Mouse (Mus musculus): ENCODE results near the gene Gm10681. TPM values are rescaled to one million over a fixed set of nuclear protein-coding genes. Genes with fewer than 3 reads are reported as not detected.
"Not testable (repeated sequence)": the region's sequence is repeated elsewhere in the genome, so short reads cannot be mapped to it uniquely, and the experiment has no call there.

Gm10681 gene
- not detected for total RNA-seq (2021)

DNA sequence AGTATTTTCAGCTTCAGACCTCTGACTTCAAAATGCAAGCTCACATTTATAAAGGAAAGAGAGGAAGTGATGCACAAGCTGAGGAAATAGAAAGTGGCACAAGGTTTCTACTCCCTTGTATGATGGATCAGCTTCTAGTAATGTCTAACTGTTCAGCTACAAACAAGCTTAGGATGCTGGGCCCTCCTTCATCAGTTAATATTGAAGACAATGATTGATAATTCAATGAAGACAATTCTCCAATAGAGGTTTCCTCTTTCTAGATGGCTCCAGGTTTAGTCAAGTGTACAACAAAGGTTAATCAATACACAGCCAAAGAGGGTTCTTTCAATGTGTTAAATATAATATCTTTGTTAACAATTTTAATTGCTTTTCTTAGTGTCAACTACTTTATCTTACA is at the start of gene Gm10681:
Gm10681 (minus strand) TSS at position 101 of the 400 bp plus-strand sequence.
- DNase-seq (ENCODE audit: extremely low spot score in 1 of 2, low spot score in 2 of 2) = no peak
- intact Hi-C loops (cut with DNase I) = no loop called here

DNA sequence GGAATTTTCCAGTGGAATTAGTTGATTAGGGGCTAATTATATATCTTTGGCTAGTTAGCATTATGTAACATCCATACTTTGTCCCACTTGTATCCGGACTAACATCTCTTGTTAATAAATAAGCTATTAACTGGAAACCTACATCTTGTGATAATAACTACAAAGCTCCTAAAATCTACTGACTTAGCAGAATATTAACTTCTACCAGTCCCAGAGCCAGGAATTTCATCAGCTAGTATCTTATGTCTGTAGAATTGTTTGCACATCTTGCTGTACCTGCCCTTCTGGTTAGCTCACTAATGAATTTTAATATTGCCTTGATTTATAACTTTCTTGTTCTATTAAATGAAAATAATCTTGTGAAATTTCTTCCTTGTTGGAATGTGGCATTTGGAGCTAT is 46.5 kb upstream of the Gm10681 start:
- DNase-seq (ENCODE audit: extremely low spot score in 1 of 2, low spot score in 2 of 2) = no peak

DNA sequence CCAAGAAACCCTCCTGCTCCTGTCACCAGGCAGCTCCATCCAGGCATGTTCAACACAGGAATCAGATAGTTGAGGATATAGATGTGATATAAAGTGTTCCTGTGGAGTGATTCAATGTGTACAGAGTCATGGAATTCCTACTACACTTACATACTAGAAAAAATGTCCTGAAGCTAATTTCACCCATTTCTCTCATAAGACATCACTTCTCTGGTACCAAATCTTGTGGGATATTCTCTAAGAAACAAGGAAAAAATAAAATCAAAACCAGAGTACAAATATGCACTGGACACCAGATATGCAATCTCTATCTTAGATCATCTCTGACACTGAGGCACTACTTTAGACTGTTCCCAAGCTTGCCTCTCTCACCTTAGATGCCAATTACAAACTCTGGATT is 41.5 kb upstream of the Gm10681 start, which contains the start of gene Hsd3b5:
Hsd3b5 (minus strand) TSS at position 101 of the 400 bp plus-strand sequence.
- DNase-seq (ENCODE audit: extremely low spot score in 1 of 2, low spot score in 2 of 2) = no peak
- intact Hi-C loops (cut with DNase I) = no loop called here

More for the DNA sequence above, 46.5 kb upstream of the Gm10681 start:
- intact Hi-C loops (cut with DNase I) = no loop called here

DNA sequence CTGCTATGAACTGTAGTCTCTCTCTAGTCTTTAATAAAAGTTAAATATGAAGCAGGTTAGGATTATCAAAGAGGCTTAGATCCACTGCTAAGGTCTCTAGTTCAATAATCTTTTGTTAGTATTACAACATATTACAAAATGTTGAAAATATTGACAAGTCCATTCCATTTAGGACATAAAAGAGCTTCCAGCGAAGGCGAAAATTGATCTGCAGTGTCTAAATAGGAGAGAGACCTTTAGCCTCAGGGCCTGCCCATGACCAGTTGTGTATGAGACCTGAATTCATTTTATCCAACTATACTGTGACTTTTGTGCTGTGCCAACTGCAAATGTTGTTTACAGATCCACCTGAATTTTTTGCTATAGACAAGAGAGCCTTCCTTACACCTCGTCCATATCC is 41.0 kb upstream of the Gm10681 start:
- intact Hi-C loops (cut with DNase I) = no loop called here
- no peak for DNase-seq (ENCODE audit: extremely low spot score in 1 of 2, low spot score in 2 of 2)

DNA sequence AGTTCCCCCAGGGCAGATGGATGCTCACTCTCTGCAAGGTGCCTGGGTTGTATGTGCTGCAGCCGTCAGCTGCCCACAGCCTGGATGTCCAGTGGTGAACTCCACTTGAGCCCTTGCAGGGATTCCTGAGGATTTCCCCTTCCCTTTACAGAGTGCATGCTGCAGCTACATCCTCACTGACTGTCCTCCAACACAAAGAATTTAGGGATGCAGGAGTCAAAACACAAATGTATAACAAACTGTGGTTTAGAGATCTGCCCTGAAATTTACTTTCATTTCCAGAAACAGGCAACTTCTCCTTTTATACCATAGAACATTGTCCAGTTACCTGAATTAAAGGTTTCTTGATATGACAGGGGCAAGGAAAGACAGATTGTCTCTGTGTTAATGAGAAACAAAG is 28.2 kb upstream of the Gm10681 start:
- intact Hi-C loops (cut with DNase I); DNase-seq (ENCODE audit: extremely low spot score in 1 of 2, low spot score in 2 of 2): not testable (repeated sequence)

DNA sequence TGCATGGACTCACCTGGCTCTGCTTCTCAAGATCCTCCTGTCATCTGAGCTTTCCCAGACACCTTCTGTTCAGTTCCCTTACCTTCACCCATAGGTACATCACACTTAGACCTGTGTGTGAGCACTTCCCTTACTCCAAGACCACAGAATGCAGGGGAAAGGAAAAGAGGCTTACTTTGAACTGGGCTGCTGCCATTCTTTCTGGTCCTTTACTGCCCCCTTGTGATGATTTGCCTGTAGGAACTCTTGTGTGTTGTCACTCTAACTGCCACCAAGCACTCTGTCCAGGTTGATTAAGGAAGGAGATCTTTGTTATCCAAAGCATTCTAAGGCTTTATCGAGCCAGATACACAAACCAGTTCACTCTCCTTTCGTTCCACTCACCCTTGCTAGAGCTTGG is 27.6 kb upstream of the Gm10681 start:
- DNase-seq (ENCODE audit: extremely low spot score in 1 of 2, low spot score in 2 of 2); intact Hi-C loops (cut with DNase I): not testable (repeated sequence)

DNA sequence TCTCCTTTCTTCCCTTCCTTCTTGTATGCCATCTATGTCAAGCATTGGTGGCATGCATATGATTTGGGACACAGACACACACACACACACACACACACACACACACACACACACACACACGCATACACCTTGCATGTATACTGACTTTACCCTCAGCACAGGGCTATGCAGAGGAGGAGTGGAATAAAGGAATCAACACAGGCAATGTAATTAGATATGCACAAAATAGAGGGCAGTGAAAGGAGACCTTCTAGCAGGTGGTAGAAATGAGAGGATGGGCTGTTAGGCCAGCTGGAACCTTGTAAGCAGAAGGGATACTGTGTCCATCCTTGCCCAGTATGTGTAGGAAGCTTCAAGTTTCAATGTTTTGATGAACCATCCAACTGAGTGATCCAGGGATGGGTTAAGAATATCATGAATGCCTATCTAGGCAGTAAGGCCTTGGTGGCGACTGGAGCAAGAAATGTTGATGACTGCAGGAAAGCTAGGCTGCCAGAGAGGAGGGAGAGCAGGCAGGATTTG is 25.9 kb upstream of the Gm10681 start:
- DNase-seq (ENCODE audit: extremely low spot score in 1 of 2, low spot score in 2 of 2); intact Hi-C loops (cut with DNase I): not testable (repeated sequence)

DNA sequence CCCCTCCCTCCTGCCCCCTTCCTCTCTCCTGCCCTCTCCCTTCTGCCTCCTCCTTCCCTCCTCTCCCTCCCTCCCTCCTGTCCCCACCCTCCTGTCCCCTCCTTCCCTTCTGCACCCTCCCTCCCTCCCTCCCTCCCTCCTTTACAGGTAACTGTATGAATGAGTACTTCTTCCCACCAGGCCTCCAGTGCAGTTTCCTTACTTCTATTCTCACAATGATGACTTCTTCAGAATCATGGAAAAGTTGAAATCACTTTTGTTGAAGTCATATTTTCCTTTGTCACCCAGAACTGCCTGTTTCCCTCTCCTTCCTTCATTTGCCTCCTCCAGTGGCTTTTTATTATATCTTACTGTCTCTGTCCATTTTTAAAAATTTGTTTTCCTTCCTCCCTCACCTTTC is 25.4 kb upstream of the Gm10681 start:
- intact Hi-C loops (cut with DNase I) = no loop called here
- no peak for DNase-seq (ENCODE audit: extremely low spot score in 1 of 2, low spot score in 2 of 2)

DNA sequence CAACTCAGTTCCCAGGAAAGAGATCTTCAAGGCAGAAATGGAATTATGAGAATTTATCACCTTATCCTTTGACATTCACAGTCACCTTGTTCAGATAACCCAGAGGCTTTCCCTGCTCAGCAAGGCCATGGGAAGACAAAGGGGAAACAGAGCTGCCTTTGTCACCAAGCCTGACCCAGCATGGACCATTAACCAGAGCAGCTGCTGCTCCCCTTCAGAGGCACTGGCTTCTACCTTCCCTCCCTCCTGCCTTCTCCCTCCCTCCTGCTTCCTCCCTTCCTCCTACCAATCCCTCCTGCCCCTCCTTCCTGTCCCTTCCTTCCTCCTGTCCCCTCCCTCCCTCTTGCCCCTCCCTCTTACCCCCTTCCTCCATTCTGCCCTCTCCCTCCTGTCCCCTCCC is 24.9 kb upstream of the Gm10681 start:
- DNase-seq (ENCODE audit: extremely low spot score in 1 of 2, low spot score in 2 of 2); intact Hi-C loops (cut with DNase I): not testable (repeated sequence)

DNA sequence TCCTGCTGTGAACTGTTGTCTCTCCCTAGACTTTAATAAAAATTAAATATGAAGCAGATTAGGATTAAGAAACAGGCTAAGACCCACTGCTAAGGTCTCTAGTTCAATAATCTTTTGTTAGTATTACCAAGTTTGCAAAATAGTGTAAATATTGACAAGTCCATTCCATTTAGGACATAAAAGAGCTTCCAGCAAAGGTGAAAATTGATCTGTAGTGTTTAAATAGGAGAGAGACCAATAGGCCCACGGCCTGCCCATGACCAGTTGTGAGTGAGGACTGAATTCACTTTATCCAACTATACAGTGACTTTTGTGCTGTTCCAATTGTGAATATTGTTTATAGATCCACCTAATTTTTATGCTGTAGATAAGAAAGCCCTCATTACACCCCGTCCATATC is 886 bp downstream of the Gm10681 start:
- intact Hi-C loops (cut with DNase I) = no loop called here
- no peak for DNase-seq (ENCODE audit: extremely low spot score in 1 of 2, low spot score in 2 of 2)

DNA sequence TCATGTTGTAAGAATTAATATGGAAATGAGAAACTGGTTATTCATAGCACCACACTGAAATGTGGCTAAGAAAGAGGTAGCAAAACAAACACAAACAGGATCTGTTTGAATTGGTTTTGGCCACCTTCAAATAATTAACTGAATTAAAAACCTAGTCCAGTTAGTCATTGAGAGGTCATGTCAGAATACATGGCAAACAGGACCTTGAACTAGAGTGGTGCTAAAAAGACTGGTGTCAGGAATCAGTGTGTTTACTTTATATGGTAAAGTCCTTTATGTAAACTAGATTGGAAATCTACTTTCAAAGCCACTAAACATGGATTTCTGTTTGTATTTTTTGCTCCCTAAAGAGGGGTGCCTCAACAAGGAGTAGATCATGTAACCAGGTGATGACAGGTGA is 6.0 kb downstream of the Gm10681 start:
- intact Hi-C loops (cut with DNase I); DNase-seq (ENCODE audit: extremely low spot score in 1 of 2, low spot score in 2 of 2): not testable (repeated sequence)

DNA sequence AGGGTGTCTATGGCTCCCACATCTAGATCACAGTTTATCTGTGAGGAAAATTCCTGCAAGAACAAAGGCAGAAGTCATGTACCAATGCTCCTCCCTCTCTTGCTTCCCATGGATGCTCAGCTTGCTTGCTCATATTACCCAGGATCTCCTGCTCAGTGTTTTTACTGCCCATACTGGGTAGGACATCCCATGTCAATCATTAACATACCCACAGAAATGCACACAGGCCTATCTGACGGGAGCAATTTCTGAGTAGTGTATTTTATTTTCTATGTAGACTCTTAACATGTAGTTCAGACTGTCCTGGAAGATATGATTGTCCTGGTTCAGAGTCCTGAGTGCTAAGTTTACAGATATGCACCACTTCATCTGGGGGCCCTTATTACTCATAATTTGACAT is 6.4 kb downstream of the Gm10681 start:
- DNase-seq (ENCODE audit: extremely low spot score in 1 of 2, low spot score in 2 of 2); intact Hi-C loops (cut with DNase I): not testable (repeated sequence)

DNA sequence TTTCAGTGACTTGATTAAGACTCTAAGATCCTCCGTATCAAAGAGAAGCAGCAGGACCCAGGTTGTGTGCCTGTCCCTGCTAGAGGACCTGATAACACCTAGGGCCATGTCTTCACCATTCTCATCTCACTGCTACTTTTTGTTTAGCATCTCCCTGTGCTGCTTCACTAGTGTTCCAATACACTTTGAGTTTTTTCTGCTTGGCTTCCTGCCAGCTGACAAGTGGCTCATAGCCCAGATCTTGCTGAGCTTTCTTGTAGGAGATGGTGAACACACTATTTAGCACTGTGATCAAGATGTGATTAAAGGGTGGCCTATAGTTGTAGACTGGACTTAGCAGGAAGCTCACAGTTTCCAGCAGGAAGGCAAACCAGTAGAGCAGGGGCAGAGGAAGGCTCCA is 7.6 kb downstream of the Gm10681 start:
- intact Hi-C loops (cut with DNase I) = not testable (repeated sequence)
- DNase-seq (ENCODE audit: extremely low spot score in 1 of 2, low spot score in 2 of 2) = peak; percentile 66 to 88

DNA sequence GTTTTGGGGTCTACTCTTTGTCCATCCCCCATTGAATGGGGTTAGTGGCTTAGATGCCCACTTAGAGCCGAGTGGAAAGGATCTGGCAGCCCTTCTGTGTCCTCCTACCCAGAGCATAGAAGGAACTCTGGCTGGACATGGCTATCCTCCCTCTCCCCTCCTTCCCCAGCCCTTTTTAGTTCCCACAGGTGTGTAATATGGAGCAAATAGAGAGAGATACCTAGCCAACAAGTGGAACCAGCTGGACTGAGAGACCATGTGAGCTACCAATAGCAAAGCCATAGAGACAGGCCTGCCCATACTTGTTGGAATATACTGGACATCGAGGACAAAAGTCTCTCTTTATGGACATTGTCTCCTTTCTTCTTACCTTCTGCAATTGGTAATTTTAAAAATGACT is 20.9 kb downstream of the Gm10681 start:
- DNase-seq (ENCODE audit: extremely low spot score in 1 of 2, low spot score in 2 of 2); intact Hi-C loops (cut with DNase I): not testable (repeated sequence)

DNA sequence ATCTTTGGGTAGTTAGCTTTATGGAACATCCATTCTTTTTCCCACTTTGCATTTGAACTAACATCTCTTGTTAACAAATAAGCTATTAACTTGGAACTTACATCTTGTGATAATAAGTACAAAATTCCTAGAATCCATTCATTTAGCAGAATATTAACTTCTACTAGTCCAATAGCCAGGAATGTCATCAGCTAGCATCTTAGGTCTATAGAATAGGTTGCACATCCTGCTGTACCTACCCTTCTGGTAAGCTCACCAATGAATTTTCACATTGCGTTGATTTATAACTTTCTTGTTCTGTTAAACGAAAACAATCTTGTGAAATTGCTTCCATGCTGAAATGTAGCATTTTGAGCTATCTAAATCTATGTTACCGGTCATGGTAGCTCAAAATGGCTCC is 23.7 kb downstream of the Gm10681 start:
- DNase-seq (ENCODE audit: extremely low spot score in 1 of 2, low spot score in 2 of 2); intact Hi-C loops (cut with DNase I): not testable (repeated sequence)

DNA sequence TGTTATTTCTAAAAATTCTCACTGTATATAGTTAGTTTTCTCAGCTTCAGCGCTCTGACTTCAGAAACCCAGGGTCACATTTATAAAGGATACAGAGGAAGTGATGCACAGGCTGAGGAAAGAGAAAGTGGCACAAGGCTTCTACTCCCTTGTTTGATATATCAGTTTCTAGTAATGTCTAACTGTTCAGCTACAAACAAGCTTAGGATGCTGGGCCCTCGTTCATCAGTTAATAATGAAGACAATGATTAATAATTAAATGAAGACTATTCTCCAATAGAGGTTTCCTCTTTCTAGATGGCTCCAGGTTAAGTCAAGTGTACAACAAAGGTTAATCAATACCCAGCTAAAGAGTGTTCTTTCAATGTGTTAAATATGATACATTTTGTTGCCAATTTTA is 24.8 kb downstream of the Gm10681 start:
- intact Hi-C loops (cut with DNase I); DNase-seq (ENCODE audit: extremely low spot score in 1 of 2, low spot score in 2 of 2): not testable (repeated sequence)

DNA sequence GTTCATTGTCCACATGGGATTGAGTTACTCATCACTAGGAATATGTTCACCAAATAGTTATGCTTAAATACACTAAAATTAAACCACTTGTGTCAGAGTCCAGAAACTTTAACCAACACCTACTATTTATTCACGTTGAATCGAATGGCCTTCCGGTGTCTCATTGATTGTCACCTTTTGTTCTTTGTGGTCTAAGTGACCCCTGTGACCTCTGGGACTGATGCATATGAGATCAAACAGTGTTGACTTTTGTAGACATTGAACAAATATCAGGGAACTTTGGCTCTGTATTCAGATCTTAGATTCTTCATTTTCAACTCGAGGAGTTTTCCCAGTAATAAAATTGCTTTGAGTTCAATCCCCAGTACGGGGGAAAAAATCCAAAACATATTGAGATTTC is 27.9 kb downstream of the Gm10681 start:
- intact Hi-C loops (cut with DNase I); DNase-seq (ENCODE audit: extremely low spot score in 1 of 2, low spot score in 2 of 2): not testable (repeated sequence)

DNA sequence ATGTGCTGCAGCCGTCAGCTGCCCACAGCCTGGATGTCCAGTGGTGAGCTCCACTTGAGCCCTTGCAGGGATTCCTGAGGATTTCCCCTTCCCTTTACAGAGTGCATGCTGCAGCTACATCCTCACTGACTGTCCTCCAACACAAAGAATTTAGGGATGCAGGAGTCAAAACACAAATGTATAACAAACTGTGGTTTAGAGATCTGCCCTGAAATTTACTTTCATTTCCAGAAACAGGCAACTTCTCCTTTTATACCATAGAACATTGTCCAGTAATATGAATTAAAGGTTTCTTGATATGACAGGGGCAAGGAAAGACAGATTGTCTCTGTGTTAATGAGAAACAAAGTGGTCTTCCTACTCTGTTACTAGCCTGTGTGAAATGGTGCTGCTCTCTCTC is 37.8 kb downstream of the Gm10681 start:
- intact Hi-C loops (cut with DNase I); DNase-seq (ENCODE audit: extremely low spot score in 1 of 2, low spot score in 2 of 2): not testable (repeated sequence)

DNA sequence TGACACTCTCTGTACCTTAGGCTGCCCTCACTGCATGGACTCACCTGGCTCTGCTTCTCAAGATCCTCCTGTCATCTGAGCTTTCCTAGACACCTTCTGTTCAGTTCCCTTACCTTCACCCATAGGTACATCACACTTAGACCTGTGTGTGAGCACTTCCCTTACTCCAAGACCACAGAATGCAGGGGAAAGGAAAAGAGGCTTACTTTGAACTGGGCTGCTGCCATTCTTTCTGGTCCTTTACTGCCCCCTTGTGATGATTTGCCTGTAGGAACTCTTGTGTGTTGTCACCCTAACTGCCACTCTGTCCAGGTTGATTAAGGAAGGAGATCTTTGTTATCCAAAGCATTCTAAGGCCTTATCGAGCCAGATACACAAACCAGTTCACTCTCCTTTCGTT is 38.4 kb downstream of the Gm10681 start:
- intact Hi-C loops (cut with DNase I); DNase-seq (ENCODE audit: extremely low spot score in 1 of 2, low spot score in 2 of 2): not testable (repeated sequence)

DNA sequence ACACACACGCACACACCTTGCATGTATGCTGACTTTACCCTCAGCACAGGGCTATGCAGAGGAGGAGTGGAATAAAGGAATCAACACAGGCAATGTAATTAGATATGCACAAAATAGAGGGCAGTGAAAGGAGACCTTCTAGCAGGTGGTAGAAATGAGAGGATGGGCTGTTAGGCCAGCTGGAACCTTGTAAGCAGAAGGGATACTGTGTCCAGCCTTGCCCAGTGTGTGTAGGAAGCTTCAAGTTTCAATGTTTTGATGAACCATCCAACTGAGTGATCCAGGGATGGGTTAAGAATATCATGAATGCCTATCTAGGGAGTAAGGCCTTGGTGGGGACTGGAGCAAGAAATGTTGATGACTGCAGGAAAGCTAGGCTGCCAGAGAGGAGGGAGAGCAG is 40.1 kb downstream of the Gm10681 start:
- DNase-seq (ENCODE audit: extremely low spot score in 1 of 2, low spot score in 2 of 2); intact Hi-C loops (cut with DNase I): not testable (repeated sequence)

DNA sequence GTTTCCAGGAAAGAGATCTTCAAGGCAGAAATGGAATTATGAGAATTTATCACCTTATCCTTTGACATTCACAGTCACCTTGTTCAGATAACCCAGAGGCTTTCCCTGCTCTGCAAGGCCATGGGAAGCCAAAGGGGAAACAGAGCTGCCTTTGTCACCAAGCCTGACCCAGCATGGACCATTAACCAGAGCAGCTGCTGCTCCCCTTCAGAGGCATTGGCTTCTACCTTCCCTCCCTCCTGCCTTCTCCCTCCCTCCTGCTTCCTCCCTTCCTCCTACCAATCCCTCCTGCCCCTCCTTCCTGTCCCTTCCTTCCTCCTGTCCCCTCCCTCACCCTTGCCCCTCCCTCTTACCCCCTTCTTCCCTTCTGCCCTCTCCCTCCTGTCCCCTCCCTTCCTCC is 41.0 kb downstream of the Gm10681 start:
- intact Hi-C loops (cut with DNase I) = not testable (repeated sequence)

More for the DNA sequence above, 41.0 kb downstream of the Gm10681 start:
- DNase-seq (ENCODE audit: extremely low spot score in 1 of 2, low spot score in 2 of 2) = not testable (repeated sequence)

Measured in left cerebral cortex, postnatal 10 days (tissue).